Mouse (Mus musculus) liver, adult 2 months (tissue): ENCODE results near the gene Olfr484.

Experiments
- CTCF ChIP-seq: fragments of 200-500 bp; IDR thresholded peaks from 2 replicates; pipeline ENCODE4 v1.5.1; 2011; ENCODE audit warnings: low read depth, low read length, control low read depth
- POLR2A ChIP-seq: fragments of 200-500 bp; IDR thresholded peaks from 2 replicates; pipeline ENCODE4 v1.6.1; 2011; ENCODE audit warnings: low read length, control low read depth; ENCODE audit not compliant: insufficient read depth; ENCODE audit errors: extremely low read depth

DNA sequence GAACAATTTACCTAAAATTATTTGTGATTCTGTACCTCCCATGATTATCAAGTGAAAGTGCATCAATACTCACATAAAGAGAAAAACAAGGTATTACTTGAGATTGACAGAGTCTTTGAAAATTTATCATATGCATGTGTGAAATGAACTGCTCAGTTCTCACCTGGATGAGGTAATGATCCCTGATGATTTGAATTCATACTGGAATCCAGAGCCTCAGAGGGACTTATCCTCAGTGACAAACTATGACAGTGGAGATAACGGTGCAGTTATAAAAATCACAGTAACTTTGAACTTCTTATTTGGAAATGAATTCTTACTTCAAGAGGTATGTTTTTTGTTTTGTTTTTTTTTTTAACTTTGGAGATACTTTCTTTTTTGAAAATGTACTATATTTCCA, 26.7 kb downstream of the Olfr484 start, which contains the start of gene Olfr483:
- TF ChIP-seq CTCF (no peak), POLR2A (no peak)
